Mouse (Mus musculus): ENCODE results near the gene Xpnpep3.
"Not testable (repeated sequence)": the region's sequence is repeated elsewhere in the genome, so short reads cannot be mapped to it uniquely, and the experiment has no call there.

Gene Xpnpep3

DNA sequence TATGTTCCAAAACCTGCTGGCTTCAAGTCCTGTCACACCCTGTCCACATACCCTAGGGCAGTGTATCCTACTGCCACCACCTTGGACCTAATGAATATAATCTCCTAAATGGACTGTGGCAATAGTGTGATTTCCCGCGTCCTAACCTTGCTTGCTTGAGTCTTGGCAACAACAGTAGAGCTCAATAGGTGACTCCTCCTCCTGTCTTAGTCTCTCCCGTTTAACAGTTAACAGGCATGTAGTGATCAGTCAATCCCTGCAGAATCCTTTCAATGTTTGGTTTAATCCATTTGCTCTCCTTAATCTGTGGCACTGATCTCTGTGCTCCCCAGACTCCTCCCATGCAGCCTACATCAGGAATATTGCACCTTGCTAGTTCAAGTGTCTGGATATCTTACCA is 5.1 kb downstream of the Xpnpep3 start:
- no peak for DNase-seq

DNA sequence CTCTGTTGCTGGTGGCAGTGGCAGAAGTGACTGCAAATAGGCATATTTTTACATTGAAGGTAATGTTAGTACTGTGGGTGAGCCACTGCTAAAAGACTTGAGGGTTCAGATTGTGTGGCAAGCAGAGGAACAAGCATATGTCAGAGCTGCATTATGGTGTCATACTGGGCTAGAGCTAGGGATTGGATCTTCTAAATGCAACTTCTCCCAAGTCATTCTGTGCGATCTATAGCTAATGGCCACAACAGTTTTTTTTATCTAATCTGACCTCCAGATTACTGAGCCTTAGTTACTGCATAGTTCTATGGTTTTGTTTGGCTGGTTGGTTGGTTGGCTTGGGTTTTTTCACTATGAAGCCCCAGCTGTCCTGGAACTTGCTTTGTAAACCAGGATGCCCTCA is 8.3 kb downstream of the Xpnpep3 start, which contains the start of gene Dnajb7:
Dnajb7 (minus strand) TSS at position 101 of the 400 bp plus-strand sequence.
- no peak for DNase-seq

DNA sequence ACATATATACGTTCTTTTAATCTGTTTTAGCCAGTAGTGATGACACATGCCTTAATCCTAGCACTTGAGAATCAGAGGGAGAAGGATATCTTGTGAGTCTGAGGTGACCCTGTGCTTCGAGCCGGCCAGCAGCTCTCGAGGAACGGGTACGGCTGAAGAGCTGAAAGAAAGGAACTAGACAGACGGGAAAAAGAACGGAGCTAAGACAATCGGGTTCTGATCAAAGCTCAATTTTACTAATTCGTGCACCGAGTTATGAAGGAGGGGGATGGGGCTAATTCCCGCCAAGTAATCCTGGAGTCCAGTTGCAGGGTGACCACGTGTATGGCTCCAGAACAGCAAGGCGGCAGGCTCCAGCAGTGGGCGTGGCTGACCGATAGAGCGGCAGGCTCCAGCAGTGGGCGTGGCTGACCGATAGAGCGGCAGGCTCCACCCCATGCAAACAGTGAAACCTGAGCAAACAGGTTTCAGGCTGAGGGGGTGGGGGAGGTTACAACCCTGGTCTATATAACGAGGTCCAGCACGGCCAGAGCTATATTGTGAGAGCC is 16.9 kb downstream of the Xpnpep3 start:
- peak; percentile 81 to 91 for DNase-seq

DNA sequence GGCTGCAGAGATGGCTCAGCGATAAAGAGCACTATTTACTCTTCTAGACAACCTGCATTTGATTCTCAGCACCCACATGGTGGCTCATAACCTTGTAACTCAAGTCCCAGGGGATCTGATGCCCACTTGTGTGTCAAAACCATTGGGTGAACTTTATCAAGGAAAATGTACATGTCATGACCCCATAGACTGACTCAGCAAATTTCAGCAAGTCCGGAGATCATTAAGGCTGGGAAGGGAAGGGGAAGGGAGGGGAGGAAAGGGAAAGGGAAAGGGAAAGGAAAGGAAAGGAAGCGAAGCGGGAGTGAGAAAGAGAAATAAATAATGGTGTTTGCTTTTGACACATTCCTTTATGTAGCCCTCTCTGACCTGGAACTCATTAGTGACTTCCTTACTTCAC is 18.1 kb downstream of the Xpnpep3 start:
- no peak for DNase-seq

DNA sequence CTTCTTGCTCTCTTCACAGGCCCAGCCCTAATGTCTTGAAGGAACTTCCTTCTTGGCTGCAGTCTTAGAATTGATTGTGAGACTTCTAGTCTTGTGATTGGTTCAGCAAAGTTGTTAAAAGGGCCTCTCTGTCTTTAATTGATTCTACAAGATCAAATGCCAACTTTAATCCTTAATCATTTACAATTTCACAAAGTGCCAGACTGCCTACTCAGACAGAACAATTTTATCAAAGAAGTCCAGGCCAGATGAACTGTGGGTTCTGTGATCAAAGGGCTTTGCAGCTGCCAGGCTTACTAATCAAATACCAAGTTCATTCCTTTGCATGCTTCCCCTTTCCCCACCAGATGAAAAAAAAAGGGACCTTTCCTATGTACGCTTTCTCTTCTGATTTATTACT is 21.5 kb downstream of the Xpnpep3 start:
- DNase-seq, result peak; percentile 26 to 39

DNA sequence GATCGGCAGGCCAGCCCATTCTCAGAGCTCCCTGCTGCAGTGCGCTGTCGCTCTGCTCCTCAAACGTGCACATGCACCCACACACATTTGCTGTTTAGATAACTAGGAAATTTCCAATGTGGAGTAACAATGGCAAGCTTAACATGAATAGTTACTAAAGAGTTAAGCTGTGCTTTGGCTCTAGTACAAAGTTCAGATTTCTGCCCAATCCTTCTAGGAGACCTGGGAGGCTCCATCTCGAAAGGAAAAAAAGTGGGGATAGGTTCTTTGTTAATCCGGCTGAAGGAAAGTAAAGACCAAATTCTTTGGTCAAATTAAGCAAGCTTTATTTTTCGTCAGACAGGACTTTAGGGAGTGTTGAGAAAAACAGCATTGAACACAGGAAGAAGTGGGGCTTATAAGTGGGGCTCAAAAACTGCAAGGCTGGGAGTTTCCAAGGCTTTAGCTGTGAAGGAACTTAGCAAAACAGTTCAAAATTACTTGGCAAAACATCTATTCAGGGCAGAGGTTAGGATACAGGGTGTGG is 22.3 kb downstream of the Xpnpep3 start:
- DNase-seq, result peak; percentile 20 to 40

DNA sequence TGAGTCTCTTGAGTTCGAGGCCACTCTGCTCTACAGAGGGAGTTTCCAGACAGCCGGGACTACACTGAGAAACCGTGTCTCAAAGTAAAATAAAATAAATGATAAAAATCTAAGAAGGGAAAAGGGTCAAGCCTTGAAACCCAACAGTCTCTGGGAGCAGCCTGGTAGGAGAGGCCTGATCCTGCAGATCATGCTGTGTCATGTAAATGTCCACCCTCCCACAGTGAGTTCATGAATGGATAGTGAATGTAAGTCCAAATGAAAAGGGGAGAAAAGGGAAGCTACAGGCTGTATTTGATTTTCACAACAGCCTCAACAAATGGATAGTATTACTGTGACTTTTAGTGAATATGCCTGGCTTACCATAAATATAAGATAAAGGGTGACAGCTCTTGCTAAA is 25.4 kb downstream of the Xpnpep3 start:
- DNase-seq, result no peak

DNA sequence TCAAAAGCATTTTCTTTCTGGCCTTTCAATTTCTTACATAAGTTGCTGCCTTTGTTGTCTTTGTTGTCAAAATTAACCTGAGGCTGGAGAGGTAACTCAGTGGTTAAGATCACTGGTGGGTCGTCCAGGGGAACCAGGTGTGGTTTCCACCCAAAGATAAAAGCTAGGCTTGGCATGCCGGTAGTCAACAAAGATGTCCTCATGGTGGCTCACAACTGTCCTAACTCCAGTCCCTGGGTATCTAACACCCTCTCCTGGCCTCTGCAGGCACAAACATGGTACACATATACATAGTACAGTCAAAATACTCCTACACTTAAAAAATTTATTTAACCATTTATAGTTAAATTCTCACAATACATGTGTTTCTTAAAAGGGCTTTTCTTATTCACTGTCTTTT is 28.0 kb downstream of the Xpnpep3 start:
- no peak for DNase-seq

DNA sequence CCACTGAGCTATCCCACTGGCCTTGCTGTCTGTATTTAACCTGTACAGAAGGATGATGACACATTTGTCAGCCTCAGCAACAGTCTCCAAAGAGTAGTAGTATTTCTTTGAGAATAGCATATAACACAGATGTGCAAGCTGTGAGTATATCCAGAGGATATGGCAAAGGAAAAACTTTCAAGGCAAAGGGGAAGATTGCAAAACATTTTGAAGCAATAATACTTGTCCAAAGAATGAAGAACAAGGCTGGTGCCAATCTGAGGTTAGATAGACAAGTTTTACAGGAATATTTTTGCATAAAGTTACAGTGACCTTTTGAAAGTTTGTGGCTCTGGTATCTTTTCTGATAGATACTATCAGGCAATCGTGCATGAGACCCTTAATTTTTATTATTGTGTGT is 31.3 kb downstream of the Xpnpep3 start:
- DNase-seq, result no peak

DNA sequence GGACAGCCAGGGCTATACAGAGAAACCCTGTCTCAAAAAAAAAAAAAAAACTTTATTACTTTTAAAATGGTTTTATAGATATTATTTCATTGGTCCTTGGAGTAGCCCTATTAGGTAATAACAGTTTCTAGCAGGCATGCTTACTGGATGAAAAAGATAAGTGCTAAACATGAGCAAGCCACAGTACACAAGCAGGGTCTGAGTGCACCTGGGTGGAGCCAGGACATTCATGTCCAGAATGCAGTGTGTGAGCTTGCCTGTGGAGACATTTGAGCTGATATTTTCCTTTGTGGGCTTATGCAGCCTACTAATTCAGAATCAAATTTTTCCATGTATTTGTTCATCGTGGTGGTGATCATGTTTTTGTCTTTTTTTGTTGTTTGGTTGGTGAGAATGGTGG is 38.4 kb downstream of the Xpnpep3 start:
- no peak for DNase-seq

DNA sequence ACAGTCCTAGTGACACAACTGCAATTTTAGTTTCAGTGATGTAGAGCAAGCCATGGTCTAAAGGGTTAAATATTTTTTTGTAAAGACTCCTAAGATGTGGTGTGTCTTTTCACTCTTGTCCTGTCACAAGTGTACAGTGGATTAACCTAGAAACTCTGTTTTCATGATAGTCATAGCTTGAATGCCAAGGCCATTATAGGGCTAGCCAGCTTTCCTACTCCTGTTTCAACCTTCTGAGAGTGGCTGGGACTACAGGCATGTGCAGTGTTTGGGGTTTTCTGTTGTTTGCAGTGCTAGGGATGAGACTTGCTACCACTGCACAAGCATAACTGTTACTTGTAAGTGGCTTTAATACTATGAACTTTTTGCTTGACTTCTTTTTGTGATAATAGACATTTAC is 39.3 kb downstream of the Xpnpep3 start:
- no peak for DNase-seq

DNA sequence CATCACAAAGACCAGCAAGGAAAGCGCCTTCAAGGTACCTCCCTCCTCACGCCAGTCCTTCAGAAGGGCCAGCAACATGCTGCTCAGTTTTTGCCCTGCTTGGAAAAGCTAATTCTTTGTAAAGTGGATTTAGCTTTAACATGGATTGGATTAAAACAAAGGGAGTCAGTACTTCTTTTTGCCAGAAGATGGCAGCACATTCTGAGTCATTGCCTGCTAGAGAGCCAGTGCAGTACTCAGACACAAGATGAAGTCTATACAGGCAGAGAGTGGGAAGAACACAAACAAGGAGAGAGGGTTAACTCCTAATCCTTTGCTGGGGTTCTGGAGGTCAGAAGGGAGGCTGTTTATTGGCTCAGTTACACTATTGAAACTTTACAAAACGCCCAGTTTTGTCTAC is 48.5 kb downstream of the Xpnpep3 start:
- DNase-seq, result peak in 1 of 2 experiments; percentile 82

DNA sequence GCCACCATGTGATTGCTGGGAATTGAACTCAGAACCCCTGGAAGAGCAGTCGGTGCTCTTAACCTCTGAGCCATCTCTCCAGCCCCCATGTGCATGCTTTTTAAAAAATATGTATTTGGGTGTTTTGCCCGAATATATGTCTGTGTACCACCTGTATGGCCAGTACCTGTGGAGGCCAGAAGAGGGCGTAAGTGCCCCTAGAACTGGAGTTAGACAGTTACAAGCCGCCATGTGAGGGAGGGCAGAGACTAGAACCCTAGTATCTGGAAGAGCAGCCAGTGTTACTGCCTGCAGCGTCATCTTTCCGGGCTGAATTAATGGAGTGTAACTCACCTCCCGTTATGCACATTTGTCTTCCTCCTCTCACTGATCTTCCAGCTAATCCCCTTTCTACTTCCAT is 61.6 kb downstream of the Xpnpep3 start:
- DNase-seq, result no peak

DNA sequence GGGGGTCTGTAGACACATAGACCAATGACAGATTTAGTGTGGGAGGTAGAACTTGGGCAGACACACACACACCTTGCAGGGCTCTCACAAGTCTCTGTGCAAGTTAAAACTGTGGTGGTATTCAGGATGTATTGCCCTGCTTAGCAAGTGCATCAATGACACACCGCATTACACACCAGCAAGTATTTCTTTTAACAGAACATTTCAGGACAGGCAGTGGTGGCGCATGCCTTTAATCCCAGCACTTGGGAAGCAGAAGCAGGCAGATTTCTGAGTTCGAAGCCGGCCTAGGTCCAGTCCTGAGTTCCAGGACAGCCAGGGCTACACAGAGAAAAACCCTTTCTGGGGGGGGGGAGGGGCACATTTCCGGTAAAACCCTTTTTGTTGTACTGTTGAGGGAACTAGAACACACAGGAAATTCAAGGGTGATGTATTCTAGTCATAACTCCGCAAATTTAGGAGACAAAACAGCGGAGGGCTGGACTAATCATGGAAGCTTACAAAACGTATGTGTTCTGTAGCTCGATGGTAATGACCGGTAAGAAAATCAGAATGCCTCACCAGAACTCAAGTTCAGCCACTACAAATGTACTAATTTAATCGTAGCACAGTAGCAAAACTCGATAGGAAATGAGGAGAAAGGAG is 65.2 kb downstream of the Xpnpep3 start:
- no peak for DNase-seq

DNA sequence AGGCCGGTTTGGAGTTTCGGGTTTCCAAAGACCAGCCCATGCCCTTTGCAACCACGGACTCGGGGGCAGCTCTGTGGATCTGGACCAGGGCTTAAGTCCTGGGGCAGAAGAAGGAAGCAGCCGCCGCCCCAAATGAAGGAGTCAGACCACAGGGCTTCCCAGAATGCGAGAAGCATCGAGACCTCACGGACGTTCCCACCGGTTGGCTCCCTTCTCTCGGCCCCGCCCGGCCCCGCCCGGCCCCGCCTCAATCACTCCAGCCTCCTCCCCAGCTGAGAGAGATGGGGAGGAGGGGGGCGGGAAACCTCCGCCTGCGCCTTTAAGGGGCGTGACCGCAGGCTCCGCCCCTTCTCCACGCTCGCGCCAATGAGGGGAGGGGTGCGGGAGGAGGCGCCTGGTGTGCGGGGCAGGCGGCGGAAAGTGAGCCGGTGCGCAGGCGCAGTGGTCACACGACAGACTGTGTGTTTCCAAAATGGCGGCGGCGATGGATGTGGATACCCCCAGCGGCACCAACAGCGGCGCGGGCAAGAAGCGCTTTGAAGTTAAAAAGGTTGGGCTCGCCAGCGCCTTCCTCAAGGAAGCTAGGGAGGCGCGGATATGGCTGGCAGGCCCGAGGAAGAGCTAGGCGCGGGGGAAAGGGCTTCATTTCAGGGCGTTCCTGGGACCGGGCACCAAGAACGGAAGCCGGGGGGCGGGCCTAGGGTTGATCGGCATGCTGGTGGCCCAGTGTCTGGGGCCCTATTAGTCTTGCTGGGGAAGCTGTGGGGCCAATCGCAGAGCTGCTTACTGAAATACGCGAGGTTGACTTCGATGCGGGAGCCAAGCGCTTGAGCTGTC is 66.2 kb downstream of the Xpnpep3 start, which contains the start of gene Rbx1:
Rbx1 (plus strand) TSS at position 396 of the 837 bp plus-strand sequence.
- DNase-seq, result peak; percentile 99

DNA sequence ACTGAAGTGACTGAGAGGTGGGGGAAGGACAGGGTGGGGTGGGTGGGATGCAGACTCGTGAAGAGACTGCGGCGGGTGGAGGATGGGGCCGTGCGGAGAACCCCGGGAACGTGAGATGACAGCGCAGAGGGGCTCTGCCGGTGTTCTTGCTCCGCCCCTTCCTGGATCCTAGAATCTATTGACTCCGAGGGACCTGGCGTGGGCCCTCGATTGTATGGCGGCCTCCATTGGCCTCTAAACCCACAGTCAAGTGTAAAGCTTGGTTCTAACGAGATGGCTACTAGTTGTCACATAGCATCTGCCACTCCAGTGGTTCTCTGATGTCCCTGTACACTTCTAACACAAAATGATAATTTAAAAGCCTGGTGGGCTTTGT is 66.8 kb downstream of the Xpnpep3 start:
- DNase-seq, result no peak

DNA sequence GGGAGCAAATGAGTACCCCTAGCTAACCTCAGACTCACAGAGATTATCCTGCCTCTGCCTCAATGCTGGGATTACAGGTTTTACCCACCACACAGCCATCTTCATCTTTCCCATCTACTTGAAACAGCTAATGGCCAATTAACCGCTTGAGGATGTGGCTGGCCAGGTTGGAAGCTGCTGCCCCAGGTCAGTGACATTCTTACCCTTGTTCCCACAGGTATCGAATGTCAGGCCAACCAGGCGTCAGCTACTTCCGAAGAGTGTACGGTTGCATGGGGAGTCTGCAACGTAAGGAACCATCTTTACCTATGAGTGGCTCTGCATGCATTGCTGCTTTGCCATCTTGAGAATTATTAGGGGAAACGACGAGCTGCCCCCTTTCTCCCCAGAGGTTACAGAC is 70.8 kb downstream of the Xpnpep3 start:
- no peak for DNase-seq

DNA sequence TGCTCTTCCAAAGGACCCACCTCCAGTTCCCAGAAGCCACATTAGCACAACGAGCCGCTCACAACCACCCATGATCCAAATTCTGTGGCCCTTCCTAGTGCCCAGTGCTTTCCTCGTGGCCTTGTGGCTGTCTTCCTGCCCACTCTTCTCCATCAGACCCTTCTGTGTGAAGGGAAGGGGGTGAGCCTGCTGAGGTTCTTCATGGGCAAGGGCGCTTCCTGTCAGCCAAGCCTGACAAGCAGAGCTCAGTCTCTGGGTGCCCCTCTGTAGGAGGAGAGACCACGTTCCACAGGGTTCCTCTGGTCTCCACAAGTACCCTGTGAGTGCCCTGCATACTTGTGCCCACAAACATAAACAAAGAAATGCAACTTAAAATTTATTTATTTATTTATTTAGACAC is 72.3 kb downstream of the Xpnpep3 start:
- DNase-seq, result no peak

DNA sequence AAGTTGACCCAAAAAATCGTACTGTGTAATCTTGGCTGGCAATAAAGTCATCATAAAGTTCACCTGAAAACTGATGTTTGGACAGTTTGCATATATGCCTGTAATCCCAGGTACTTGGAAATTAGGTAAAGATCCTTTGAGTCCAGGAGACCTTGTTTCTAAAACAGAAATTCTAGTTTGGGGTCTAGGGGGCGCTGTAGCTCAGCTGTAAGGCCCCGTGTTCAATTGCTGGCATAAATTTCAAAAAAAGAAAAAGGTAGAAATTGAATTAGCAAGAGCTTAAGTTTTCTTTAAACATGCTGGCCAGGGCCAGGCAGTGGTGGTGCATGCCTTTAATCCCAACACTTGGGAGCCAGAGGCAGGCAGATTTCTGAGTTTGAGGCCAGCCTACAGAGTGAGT is 75.7 kb downstream of the Xpnpep3 start:
- DNase-seq, result peak in 1 of 2 experiments; percentile 59

DNA sequence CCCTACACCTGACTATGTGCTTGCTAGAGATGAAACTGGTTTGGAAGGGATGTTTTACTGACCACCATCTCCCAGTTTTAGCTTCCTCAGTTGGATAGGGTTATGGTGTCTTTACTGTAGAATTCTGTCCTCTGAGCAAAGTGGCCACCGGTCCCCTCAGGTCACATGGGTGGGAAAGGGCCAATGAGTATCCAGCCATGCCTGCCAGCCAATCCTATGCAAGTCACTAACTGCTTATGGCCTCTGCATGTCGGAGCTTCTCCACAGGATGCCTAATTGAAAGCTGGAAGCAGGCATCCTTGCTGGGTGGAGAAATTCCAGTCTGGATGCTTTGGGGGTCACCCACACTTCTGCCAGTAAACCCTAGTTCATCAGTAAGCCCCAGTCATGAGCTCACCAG is 76.7 kb downstream of the Xpnpep3 start:
- peak in 1 of 2 experiments; percentile 40 for DNase-seq

DNA sequence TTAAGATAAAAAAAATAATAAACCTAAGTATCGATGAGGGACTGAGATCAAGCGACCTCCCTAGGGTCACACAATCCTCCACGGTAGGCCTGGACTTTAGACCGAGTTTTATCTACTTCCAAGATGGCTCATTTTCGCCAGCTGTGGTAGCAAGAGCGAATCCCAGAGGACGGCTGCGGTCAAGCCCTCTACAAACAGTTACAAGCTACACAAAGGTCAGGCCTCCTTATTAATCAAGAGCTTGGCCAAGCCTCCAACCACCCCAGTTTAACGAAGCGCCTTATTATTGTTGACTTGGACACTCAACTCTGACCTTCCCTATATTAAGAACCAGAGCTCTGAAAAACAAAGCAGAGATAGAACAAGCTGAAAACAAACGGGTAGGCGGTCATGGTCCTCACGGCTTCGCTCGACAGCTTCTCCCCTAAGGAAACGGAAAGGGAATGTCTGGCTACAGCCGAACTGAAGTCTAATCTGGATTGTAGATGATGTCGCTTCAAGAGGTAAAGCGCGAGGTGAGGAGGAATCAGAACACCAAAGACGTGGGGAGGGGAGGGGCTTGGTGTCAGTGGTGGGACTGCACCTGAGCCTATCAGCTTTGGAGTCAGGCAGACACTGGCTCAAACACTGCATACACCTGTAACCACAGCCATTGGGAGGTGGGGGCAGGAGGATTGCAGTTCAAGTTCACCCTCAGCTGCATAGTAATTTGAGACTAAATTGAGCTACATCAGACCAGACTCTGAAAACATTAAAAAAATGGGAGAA is 79.7 kb downstream of the Xpnpep3 start:
- DNase-seq, result peak; percentile 33 to 66

DNA sequence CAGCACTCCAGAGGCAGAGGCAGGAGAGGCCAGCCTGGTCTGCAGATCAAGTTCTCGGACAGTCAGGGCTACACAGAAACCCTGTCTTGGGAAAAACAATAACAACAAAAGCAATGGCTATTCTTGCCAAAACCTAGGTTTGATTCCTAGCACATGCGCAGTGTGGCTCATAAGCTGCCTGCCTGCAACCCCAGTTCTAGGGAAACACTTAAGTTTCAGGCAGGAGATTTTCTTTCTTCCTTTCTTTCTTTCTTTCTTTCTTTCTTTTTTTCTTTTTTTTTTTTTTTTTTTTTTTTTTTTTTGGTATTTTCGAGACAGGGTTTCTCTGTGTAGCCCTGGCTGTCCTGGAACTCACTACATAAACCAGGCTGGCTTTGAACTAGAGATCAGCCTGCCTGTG is 80.3 kb downstream of the Xpnpep3 start:
- not testable (repeated sequence) for DNase-seq

DNA sequence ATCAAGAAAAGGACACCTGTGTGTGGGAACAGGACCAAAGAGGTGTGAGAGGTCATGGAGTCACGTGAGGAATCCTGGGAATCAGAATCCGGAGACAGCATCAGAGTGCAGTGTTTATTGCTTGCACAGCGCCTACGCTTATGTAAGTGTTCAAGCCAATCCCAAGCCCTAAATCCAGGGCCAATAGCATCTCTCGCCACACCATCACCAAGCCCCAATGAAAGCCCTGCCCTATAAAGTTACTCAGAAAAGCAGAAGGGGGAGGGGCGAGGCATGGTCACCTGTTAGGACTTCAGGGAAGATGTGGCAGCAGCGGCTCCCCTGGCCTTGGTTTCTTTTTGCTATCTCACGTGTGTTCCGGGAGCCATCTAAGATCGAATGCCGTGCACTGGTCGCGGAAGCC is 81.0 kb downstream of the Xpnpep3 start:
- DNase-seq, result peak; percentile 63 to 84

All from kidney, postnatal 25 days (tissue).